Mouse (Mus musculus) midbrain, postnatal 0 days (tissue): ENCODE data around the gene Rsl24d1. TPM values are rescaled to one million over a fixed set of nuclear protein-coding genes. Genes with fewer than 3 reads are reported as not detected.
"Not testable (repeated sequence)": the region's sequence is repeated elsewhere in the genome, so short reads cannot be mapped to it uniquely, and the experiment has no call there.

Experiments
- ATAC-seq: fragments of 200-750 bp; cut with Nextera tagmentation; 2 replicates; pipeline ENCODE4 v1.8.0; 2017; ENCODE audit warnings: moderate number of reproducible peaks, mild to moderate bottlenecking, moderate TSS enrichment, moderate library complexity; ENCODE audit not compliant: low FRiP score
- DNase-seq: peaks from one replicate; pipeline ENCODE4 v3.0.0-alpha.2; 2015; ENCODE audit warnings: low spot score
- H3K27ac ChIP-seq: fragments of 300-500 bp; sonication (generic); 2 replicates; pipeline ENCODE4 v1.5.1; 2014; ENCODE audit warnings: low read depth, mild to moderate bottlenecking, low read length, mixed read lengths
- H3K27me3 ChIP-seq: fragments of 300-500 bp; sonication (generic); 2 replicates; pipeline ENCODE4 v1.6.1; 2014; ENCODE audit warnings: low read length, control low read depth, mixed read lengths; ENCODE audit not compliant: insufficient read depth
- H3K36me3 ChIP-seq: fragments of 300-500 bp; sonication (generic); 2 replicates; pipeline ENCODE4 v1.6.1; 2014; ENCODE audit warnings: low read length, control low read depth, mixed read lengths; ENCODE audit not compliant: insufficient read depth
- H3K4me1 ChIP-seq: fragments of 300-500 bp; sonication (generic); 2 replicates; pipeline ENCODE4 v1.6.1; 2014; ENCODE audit warnings: mild to moderate bottlenecking, control low read depth, antibody characterized with exemption, low read length, mixed read lengths; ENCODE audit not compliant: insufficient read depth
- H3K4me2 ChIP-seq: fragments of 300-500 bp; sonication (generic); 2 replicates; pipeline ENCODE4 v1.6.1; 2014; ENCODE audit warnings: low read depth, mild to moderate bottlenecking, low read length, mixed read lengths; ENCODE audit not compliant: poor library complexity, severe bottlenecking
- H3K4me3 ChIP-seq: fragments of 300-500 bp; sonication (generic); 2 replicates; pipeline ENCODE4 v1.5.1; 2014; ENCODE audit warnings: low read depth, mild to moderate bottlenecking, low read length, moderate library complexity
- H3K9ac ChIP-seq: fragments of 300-500 bp; sonication (generic); replicated peaks from 2 replicates; pipeline ENCODE4 v1.6.1; 2014; ENCODE audit warnings: mild to moderate bottlenecking, low read length, moderate library complexity, mixed read lengths; ENCODE audit not compliant: poor library complexity, severe bottlenecking
- H3K9me3 ChIP-seq: fragments of 300-500 bp; sonication (generic); 2 replicates; pipeline ENCODE4 v1.6.1; 2016; ENCODE audit warnings: low read length, control low read depth
- CTCF ChIP-seq: IDR thresholded peaks from 2 replicates; pipeline ENCODE4 v1.5.1; 2016; ENCODE audit warnings: antibody characterized with exemption, mild to moderate bottlenecking
- WGBS: fragments of 180-500 bp; shearing (Covaris S2); extraction: QIAGEN DNeasy Blood & Tissue Kit; methylation state at CpG from one replicate; pipeline ENCODE4 v1.1.7; 2014; 5-methylcytosine and 5-hydroxymethylcytosine counted together
- polyA plus RNA-seq: library from polyadenylated mRNA; unstranded; fragments of >200 nt; fragmentation: Nextera tagmentation; extraction: Ambion mirVana; gene quantifications from 2 replicates; pipeline ENCODE4 v1.2.1, GENCODE M21; 2015
- total RNA-seq: library from RNA; depleted of rRNA; stranded (reverse); fragments of >200 nt; gene quantifications from 2 replicates; pipeline ENCODE4 v1.2.3, GENCODE M21; 2014

Rsl24d1 gene
- total and polyA plus RNA-seq, 2 experiments from 2014 or later: 49.5 to 110 TPM

DNA sequence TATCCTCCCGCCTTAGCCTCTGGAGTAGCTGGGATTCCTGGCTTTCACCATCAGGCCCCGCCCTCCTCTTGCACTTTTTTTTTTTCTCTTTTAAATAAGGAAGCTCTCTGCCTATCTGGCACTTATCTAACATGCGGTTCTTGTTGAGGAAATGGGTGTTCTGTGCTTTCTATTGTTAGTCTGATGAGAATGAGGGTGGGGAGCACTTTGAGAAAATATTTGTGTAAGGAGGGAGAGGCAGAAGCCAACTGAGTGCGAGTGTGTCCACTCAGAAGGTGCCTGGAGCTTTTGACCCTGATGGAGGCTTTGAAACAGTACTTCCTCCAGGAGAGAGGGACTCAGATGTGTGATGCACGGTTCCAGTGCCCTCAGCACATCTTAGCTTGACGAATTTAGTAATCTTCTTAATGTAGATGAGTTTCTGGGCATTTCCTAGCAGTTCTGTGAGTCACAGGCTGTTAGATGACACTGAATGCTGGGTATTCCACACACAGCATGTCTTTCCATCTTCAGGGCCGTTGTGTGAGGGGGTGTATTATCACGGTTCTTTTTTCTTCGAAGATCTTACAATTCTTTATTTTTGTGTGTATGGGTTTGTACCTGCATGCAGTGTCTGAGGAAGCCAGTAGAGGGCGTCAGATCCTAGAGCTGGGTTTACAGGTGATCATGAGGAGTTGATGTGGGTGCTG, 42.1 kb upstream of the Rsl24d1 start:
- peak; percentile 26; the same call in 1 of the 2 replicates for TF ChIP-seq CTCF
- no peaks in the 10 kb centered on the region for H3K9me3 ChIP-seq
- H3K4me2 ChIP-seq: no peak overlapping the region
- DNase-seq (no peak), ATAC-seq (no peak)
- H3K27me3 ChIP-seq: no peaks in the 10 kb centered on the region
- no peak overlapping the region for H3K27ac ChIP-seq
- H3K9ac ChIP-seq: no peak overlapping the region
- WGBS: 76% methylated on average over 10 of the region's 10 CpGs
- H3K36me3 ChIP-seq: no peaks in the 10 kb centered on the region
- H3K4me3 ChIP-seq: no peak overlapping the region
- peaks cover 9% of the 10 kb centered on the region; the same call in 1 of the 2 replicates for H3K4me1 ChIP-seq

GRCm38 (mm10) chr9:73072426-73072825, 40.8 kb upstream of the Rsl24d1 start:
- H3K4me2 ChIP-seq: no peak overlapping the region
- no peak for ATAC-seq
- H3K4me1 ChIP-seq: peaks cover 4% of the 10 kb centered on the region; the same call in 1 of the 2 replicates
- 83% methylated on average over 8 of the region's 8 CpGs for WGBS
- TF ChIP-seq CTCF: no peak
- H3K9me3 ChIP-seq: no peaks in the 10 kb centered on the region
- no peaks in the 10 kb centered on the region for H3K27me3 ChIP-seq
- peaks cover 4% of the 10 kb centered on the region; the same call in 1 of the 2 replicates for H3K36me3 ChIP-seq
- H3K9ac ChIP-seq: no peak overlapping the region
- no peak overlapping the region for H3K4me3 ChIP-seq
- DNase-seq: no peak
- H3K27ac ChIP-seq: no peak overlapping the region

- no peak for ATAC-seq
- H3K4me2 ChIP-seq: no peak overlapping the region
- H3K9ac ChIP-seq: no peak overlapping the region
- H3K36me3 ChIP-seq: peaks cover 4% of the 10 kb centered on the region; the same call in 1 of the 2 replicates
- no peaks in the 10 kb centered on the region for H3K27me3 ChIP-seq
- no peak for TF ChIP-seq CTCF
- H3K9me3 ChIP-seq: no peaks in the 10 kb centered on the region
- no peak for DNase-seq
- H3K4me3 ChIP-seq: no peak overlapping the region
- no peak overlapping the region for H3K27ac ChIP-seq
- 93% methylated on average over 5 of the region's 5 CpGs for WGBS
- no peaks in the 10 kb centered on the region for H3K4me1 ChIP-seq
Observed at GRCm38 (mm10) chr9:73073169-73073568, 40.1 kb upstream of the Rsl24d1 start.

DNA sequence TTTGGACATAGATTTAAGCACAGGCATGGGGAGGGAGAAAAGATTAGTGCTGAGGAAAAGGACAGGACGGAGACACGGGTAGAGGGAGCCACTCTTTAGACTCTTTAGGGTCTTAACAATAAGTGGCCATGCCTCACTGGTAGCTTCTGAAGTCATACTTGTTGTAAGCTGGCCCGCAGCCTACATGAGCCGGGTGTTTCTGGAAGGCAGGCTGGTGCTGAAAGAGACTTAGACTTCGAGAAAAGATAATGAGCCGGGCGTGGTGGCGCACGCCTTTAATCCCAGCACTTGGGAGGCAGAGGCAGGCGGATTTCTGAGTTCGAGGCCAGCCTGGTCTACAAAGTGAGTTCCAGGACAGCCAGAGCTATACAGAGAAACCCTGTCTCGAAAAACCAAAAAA, 33.9 kb upstream of the Rsl24d1 start:
- not testable (repeated sequence) for H3K36me3 ChIP-seq, H3K4me1 ChIP-seq, H3K4me3 ChIP-seq, H3K27me3 ChIP-seq, H3K27ac ChIP-seq, DNase-seq, H3K4me2 ChIP-seq, H3K9me3 ChIP-seq, H3K9ac ChIP-seq, ATAC-seq
- 77% methylated on average over 9 of the region's 12 CpGs for WGBS

GRCm38 (mm10) chr9:73079801-73080325, 33.4 kb upstream of the Rsl24d1 start:
- H3K36me3 ChIP-seq: peaks cover 4% of the 10 kb centered on the region; the same call in 1 of the 2 replicates
- no peaks in the 10 kb centered on the region for H3K9me3 ChIP-seq
- H3K4me2 ChIP-seq: no peak overlapping the region
- ATAC-seq (no peak), DNase-seq (no peak)
- H3K27me3 ChIP-seq: no peaks in the 10 kb centered on the region
- H3K4me1 ChIP-seq: no peaks in the 10 kb centered on the region
- H3K9ac ChIP-seq: no peak overlapping the region
- H3K4me3 ChIP-seq: no peak overlapping the region
- no peak overlapping the region for H3K27ac ChIP-seq
- WGBS: 37% methylated on average over 7 of the region's 7 CpGs
- no peak for TF ChIP-seq CTCF

- Histone ChIP-seq H3K27ac (no peak overlapping the region), H3K9ac (no peak overlapping the region), H3K36me3 (peaks cover 2% of the 10 kb centered on the region; the same call in 1 of the 2 replicates), H3K9me3 (no peaks in the 10 kb centered on the region), H3K4me3 (no peak overlapping the region), H3K4me1 (no peaks in the 10 kb centered on the region), H3K27me3 (no peaks in the 10 kb centered on the region), H3K4me2 (no peak overlapping the region)
- WGBS: 77% methylated on average over 8 of the region's 8 CpGs
- ATAC-seq (no peak), DNase-seq (no peak)
- TF ChIP-seq CTCF: no peak
Observed at GRCm38 (mm10) chr9:73082291-73083000, 30.8 kb upstream of the Rsl24d1 start.
